Mouse (Mus musculus): ENCODE results near the gene Diexf.

The Diexf gene

DNA sequence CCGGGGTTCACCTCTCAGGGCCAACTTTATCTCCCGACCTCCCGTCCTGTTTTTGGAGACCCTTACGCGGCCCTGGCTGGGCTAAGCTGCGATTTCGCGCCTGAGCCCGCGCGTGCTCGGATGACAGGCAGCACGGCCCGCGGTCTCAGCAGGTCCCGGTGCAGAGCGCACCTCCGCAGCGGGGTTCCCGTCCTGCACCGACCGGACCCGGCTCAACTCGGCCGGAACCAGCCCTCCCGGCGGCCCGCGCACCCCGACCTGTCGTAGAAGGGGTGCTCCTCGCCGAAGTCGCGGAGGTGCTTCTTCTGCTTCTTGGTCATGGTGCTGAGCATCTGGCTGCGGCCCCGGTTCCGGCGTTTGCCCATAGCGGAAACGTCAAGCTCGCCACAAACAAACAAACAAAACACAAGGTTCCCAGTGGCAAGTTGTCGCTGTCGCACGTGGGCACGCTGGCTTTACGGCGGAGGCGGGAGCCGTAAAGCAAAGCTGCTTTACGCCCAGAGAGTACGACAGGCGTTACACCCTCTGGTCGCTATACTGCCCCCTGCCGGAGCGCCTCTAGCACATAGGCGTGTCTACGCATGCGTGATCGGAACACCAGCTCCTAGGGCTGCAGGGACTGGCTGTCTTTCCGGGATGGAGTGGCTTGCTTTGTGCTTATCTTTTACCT, at the start of gene Diexf:
TSS of gene Diexf (minus strand) at position 487 of the 670 bp plus-strand sequence.
- peak; percentile 95 for DNase-seq (ENCODE audit: low spot score in 2 of 2)

DNA sequence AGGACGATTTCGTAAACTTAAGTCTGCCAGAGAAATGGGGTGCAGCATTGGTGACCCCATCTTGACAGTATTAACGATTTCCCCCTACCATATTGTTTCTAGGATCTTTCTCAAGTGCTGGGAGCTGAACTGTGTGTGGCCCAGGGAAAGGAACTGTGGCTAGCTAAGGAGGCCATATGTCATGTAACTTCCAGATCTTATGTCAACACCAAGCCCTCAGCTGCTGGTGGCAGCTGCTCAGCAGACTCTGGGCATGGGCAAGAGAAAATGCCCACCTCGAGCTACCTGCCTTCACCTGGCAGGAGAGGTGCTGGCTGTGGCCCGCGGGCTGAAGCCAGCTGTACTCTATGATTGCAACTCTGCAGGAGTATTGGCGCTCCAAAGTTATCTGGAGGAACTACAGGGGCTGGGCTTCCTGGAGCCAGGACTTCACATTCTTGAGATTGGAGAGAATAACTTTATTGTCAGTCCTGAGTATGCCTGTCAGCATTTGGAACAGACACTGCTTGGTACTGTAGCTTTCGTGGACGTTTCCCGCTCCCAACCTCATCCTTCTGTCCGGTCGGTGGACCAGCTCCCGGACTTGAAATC, 44.2 kb upstream of the Diexf start:
- no peak for DNase-seq (ENCODE audit: low spot score in 2 of 2)

DNA sequence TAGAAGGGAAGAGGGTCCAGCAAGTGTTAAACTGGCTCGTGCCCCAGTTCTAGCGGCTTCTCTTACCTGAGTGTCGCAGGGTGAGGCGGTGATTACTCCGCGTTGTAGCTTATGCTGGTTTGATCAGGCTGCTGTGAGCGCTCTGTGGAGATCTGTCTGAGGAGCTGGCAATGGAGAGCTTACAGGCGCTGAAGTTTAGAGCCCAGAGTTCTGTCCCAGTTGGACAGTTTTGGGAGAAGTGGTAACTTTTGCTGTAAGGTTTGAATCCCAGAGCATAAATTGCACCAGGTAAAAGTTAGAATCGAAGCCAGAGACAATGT, 43.7 kb upstream of the Diexf start:
- no peak for DNase-seq (ENCODE audit: low spot score in 2 of 2)

DNA sequence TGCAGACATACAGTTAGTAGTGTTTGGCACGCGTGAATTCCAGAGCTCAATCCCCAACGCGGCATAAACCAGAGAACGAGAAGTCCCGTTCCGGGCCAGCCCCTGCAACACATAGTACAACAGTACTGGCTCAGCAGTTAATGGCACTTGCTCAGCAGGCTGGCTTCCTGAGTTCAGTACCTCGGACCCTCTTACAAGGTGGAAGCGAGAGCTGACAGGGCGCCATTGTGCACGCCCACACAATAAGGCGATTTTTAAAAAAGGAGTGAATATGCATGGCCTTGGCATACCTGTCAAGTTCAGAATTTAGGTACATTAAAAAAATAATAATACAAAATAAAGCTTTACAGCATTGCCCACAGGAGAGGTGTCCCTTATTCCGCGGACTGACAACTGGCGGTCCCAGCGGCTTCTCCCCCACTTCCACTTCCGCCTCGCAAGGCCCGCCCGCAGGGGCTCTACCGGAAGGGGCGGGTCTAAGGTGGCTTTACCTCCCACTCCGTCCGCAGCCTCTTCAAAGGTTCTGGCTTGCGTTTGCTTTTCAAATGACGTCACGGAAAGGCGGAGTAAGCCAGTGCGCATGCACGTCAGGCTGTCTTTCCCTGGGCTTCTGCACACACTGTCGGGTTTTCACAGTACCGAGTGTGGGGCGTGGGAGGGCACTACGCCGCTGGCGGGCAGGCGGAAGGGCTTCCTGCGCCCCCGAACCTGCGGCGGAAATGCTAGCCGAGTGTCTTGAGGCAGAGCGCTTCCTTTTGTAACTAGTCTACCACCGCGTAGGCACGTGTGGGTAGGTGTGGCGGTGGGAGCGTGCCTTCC, 43.1 kb upstream of the Diexf start:
- DNase-seq (ENCODE audit: low spot score in 2 of 2) = peak; percentile 94 to 96

DNA sequence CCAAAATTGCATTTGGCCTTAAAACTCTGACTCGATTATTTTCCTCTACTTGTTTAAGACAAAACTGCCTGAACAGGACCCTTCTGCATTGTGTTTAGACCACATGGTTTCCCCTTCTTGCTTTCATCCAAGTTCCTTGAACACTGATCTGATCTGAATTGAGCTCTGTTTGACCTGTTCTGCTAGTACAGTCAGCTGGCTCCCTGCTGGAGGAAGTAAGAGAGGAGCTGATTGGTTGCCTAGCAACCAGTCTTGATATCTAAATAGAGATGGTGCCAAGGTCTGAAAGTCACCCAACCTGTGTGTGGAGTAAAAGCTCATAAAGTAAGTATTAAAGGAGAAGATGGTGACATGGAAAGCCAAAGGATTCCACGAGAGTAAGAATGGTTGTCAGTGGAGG, 39.8 kb upstream of the Diexf start:
- DNase-seq (ENCODE audit: low spot score in 2 of 2) = peak; percentile 44

DNA sequence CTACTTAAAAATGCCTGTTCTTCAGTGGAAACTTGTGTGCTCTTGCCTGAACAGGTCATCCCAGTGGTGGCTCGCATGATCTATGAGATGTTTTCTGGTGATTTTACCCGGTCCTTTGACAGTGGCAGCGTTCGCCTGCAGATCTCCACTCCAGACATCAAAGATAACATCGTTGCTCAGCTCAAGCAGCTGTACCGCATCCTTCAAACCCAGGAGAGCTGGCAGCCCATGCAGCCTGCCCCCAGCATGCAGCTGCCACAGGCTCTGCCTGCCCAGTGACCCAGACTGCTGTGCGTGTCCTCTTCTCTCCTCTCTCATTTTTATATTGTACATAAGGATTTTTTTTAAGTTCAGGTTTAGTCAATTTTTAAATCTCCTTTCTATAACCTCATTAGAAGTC, 39.2 kb upstream of the Diexf start:
- DNase-seq (ENCODE audit: low spot score in 2 of 2) = no peak

DNA sequence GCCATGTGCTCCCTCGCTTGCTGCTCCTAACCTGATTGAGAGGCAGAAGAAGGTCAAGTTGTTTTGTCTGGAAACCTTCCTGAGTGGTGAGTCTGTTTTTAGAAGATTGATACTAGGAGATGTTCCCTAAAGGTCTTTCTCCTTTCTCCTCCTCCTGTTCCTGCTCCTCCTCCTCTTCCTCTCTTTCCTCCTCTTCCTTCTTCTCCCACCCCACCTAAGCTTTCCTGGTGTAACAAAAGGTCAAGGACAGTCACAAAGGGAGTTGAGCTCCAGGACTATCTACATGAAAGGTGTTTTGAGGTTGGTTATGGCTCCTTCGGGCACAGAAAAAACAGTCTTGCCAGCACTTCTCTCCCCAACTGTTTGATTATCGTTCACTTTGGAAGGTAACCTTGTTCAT, 37.7 kb upstream of the Diexf start, which contains the start of gene A130010J15Rik:
TSS of gene A130010J15Rik (plus strand) at position 301 of the 400 bp plus-strand sequence.
- DNase-seq (ENCODE audit: low spot score in 2 of 2) = no peak

DNA sequence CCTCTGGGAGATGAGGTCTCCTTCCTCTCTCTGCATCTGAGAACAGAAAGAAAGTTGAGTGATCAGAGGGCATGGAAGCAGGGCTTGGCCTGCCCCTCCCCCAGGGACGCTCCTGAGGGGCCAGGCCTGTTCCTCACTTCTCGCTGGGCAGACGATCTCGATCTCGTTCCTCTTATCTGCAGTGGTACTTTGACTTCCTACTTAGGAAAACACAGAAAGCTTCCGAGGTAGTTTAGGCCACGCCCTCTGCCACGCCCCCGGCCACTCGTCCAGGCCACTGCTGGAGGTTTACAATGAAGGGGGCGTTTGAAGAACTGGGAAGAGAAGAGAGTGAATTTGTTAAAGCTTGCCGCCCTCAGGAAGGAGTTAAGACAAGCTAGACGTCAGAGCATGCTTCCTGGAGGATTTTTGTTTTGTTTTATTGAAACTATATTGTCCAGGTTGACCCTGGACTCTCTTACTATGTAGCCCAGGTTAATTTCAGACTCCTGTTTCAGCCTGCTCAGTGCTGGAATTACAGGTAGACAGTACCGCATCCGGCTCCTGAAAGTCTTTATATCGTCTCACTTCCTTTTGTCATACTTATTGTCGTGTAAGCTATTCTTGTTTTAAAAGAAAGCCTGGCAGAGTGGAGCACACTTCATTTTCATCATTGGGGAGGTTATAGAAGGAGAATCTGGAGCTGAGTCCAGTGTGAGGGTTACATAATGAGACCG, 30.4 kb upstream of the Diexf start:
- DNase-seq (ENCODE audit: low spot score in 2 of 2) = peak in 1 of 2 experiments; percentile 49

DNA sequence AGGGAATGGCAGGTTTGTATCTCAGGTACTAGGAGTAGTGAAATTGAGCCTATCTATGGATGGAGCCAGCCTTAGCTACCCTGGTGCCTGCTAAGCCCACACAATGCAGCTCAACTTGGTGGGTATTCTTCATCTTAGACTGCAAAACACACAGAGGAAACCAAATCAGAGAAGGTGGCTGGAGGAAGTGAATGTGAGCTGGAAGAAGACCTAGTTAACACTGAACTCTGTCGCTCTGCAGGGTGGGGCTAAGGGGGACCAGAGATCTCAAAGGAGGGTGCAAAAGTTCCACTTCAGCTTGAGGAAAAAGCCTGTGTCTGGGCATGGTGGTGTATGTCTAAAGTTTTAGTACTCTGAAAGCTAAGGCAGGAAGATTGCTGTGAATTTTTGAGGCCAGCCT, 29.5 kb upstream of the Diexf start:
- no peak for DNase-seq (ENCODE audit: low spot score in 2 of 2)

DNA sequence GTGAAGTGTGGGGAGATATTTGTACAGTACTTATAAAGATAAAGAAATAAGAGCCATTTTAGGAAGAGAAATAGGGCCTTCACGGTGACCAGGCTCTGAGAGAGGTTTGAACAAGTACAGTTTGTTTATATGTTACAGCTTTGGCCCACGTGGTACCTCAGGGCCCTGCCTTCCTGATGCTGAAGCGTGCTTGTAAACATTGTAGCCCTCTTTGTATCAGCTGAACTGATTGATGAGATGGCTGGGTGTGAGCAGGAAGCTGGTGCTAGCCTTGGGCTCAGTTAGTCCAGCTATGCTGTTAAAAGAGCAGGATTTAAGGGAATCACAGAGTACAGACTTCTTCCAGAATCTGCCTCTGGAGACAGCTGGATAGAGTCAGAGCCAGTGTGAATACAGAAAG, 29.1 kb upstream of the Diexf start:
- DNase-seq (ENCODE audit: low spot score in 2 of 2) = no peak

DNA sequence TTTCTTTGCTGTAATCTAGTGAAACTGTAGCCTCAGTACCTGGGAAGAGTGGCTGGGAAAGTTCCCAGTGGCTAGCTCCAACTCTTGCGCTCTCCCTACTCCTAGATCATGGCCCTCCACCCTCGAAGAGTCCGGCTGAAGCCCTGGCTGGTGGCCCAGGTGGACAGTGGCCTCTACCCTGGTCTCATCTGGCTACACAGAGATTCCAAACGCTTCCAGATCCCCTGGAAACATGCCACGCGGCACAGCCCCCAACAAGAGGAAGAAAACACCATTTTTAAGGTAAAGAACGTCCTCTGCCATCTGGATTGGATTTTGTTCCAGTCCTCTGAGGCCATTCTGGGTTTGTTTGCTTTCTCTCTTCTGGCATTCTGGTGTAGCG, 27.0 kb upstream of the Diexf start:
- no peak for DNase-seq (ENCODE audit: low spot score in 2 of 2)

DNA sequence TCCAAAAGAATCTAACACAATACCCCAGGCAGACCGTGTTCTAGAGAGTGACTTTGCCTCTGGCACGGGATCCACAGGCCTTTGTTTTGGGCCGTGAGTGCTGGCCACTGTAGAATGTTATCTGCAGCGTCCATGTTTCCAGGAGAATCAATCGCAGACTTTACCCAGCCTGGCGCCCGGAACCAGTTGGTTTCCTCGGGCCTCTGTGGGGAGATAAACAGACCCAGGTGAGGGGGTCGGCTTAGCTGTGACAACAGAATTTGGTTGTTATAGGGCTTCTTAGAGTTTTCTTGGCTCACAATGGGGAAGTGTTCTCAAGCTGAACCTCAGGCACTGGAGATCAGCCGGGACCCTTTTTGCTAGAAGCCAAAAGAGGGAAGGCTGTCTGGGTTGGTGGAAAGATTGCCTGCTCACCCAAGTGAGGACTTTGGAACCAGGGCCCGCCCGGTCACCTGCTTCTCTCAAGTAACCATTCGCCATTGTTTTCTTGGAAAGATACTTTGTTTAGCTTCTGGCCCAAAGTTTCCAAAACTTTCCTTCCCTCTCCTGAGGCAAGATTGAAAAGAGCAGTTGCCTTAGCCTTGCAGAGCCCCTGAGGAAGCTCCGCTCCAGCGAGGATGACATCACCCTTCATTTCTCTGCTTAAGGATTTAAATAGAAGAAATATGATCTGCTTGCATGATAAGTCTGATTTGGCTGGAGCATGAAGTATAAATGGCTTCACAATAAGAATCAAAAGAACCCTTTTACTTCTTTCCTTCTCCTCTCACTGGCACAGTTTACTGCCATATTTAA, 26.4 kb upstream of the Diexf start:
- no peak for DNase-seq (ENCODE audit: low spot score in 2 of 2)

DNA sequence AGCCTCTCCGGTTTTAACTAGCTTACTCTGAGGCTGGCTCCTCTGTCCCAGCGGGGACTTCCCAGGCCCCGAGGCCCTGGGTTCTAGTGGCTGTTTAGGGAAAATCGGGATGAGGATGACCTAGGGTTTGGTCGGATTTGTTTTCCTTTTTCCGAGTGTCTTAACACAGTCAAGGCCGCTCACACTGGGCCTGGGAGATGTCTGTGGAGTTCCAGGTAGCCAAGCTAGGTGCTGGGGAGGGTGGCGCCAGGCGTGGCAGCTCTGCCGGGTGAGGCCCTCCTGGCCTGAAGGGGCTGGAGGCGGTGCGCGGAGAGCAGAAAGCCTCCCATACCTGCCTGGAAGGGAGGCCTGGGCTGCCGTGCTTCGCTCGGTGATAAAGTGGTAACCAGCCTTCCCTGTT, 23.5 kb upstream of the Diexf start:
- no peak for DNase-seq (ENCODE audit: low spot score in 2 of 2)

DNA sequence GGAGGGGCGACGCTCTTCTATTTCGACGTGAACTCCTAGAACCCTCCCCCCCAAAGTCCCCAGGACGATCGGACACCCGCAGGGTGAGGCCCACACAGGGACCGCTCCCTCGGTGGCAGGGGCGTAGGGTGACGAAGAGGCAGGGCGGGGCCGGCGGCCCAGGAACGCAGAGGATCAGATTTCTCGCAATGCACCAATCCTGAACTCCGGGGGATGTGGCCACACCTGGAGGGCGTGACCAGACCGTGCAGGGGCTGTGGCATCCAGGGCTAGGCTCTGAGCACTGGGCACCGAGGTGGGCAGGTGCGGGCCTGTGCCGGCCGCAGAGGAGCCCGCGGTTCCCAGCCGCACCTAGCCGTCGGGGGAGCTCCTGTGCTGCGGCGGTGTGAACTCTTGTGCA, 22.8 kb upstream of the Diexf start, which contains the start of gene Irf6:
TSS of gene Irf6 (plus strand) at position 240 of the 400 bp plus-strand sequence.
- DNase-seq (ENCODE audit: low spot score in 2 of 2) = peak; percentile 75 to 86

DNA sequence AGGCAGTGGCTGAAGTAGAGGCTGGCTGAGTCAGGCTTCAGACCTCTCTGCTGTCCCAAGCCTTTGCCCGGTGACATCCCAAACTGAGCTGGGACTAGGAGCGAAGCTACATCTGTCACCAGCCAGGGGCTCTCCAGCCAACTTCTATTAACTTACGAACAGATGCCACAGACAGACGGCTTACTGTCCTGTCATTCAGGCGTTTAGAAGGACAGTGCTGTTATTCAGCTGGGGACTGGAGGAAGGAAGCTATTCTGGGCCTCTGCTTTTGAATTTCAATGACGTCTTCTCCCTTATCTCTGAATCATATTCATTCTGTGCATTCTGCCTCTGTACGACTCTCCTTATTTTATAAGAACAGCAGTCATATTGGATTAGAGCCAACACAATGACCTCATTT, 21.1 kb upstream of the Diexf start:
- no peak for DNase-seq (ENCODE audit: low spot score in 2 of 2)

DNA sequence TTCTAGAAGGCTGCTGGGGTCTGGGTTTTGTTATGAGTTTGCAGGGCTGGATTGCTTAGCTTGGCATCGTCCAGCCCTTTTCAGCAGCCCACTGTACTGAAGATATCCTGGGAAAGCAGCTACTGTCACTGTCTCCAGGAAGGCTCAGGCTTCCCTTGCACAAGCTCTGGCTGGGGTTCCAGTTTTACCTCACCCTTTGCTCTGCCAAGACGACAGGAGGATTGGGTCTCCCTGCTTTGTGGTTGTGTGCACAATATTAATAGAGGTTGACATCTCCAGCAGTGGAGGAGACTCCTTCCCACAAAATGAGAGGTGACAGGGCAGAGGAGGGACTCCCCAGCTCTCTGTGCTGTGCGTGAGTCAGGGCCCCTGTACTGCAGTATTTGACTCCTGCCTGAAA, 19.2 kb upstream of the Diexf start:
- no peak for DNase-seq (ENCODE audit: low spot score in 2 of 2)

DNA sequence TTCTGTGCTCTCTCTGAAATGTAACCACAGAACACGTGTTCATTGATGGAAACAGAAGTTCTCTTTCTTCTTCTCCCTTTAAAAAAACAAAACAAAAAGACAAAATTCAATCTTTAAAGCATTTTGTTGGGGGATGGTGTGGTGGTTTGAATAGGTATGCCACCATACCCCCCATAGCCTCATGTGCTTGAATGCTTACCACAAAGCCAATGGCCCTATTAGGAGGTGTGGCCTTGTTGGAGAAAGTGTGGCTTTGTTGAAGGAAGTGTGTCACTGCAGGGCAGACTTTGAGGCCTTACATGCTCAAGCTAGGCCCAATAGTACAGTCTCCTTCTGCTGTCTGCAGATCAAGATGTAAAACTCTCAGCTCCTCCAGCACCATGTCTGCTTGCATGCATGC, 16.3 kb upstream of the Diexf start:
- DNase-seq (ENCODE audit: low spot score in 2 of 2) = no peak

DNA sequence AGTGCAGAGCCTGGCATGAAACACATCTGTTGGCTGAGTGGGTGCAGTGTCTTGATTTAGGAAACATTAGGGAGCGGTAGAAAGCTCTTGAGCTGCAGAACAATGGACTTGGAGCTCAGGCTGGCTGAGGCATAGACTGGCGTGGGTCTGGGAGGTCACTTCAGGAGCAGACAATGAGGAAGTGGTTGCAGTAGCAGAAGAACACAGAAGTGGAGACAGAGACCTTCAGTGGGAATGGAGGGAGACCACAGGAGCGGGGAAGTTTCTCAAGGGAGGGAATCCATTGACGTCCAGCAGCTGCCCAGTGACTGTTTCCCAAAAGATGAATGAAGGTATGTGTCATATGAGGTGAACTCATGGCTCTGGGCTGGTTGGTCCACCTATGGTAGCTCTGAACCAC, 15.0 kb upstream of the Diexf start:
- DNase-seq (ENCODE audit: low spot score in 2 of 2) = no peak

DNA sequence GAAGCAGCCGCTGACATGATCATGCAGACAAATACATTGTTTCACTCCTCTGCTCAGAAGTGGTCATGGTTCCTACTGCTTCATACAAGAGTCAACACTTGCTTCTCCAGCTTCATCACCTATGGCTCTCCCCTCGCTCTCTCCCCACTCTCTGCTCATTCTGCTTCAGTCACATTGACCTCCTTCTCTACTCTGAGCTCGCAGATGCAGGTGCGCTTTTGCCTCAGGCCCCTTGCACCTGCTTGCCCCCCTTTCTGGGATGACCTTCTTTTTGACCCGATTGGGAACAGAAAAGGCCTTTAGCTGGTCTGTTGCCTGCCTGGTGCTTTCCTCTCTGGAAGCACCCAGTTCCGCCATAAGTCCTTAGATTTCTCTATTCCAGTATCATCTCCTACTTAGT, 14.4 kb upstream of the Diexf start:
- DNase-seq (ENCODE audit: low spot score in 2 of 2) = no peak

DNA sequence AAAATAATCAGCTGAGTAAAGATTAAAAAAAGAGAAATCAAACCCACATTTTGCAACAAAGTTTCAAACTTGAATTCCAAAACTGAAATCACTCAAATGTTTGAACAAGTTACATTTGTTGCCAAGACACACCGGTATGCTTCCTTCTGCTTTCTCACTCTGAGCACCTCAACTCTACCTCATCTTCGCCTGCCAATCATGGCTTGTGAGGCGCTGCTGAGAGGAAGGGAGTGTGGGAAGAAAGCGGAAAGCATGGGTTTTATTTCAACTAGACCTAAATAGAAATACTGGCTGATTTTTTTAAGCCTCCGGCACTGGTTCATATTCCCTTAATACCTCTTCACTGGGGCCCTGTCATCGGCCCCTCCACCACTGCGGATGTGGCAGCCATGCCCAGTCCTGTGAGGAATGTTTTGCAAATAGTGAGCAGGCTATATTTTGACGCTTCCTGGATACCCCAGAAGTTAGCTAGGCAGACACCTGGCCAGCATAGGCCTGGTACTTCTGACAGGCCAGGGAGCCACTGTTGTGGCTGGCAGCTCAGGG, 12.5 kb upstream of the Diexf start:
- DNase-seq (ENCODE audit: low spot score in 2 of 2) = no peak

DNA sequence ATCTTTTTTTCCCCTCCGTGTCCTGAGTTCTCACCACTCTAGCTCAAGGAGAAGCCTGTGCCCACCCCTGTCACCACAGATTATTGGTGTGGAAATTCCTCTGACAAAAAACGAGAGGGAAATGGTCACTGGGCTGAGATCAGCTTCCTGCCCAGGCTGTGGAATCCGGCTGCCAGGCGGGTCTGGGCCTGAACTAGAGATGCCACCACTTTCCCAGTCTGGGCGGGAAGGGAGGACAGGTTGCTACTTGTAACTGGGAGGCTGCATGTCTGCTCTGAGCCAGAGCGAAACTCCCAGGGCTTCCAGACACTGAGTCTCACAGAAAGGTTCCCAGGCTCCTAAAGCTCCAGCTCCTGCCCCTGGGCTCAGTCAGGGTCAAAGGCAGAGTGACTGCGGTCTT, 11.0 kb upstream of the Diexf start:
- peak; percentile 64 to 79 for DNase-seq (ENCODE audit: low spot score in 2 of 2)

Measured in urinary bladder, postnatal 36 days (tissue).